ENCODE assay signal across 26 mouse cellular contexts in genomic region chr4:25488479-25489069, GRCm38 (mm10).
"Had no signal": no experiment of that assay in that cellular context is flagged by ENCODE, and none has a peak within 500 bp of the region (broad histone marks: within the 10 kb centered on the region; RNA-seq: fewer than 3 reads in every experiment).

No protein-coding gene starts in this region.

- H3K4me3 ChIP-seq: gastrocnemius, adult 2 months; heart, embryonic 10.5 days; heart, embryonic 12.5 days; hindbrain, embryonic 10.5 days; hindbrain, embryonic 12.5 days; intestine, embryonic 15.5 days; layer of hippocampus, adult 2 months; left cerebral cortex, adult 2 months; limb, embryonic 10.5 days; limb, embryonic 12.5 days had no signal

- H3K4me1 ChIP-seq: heart, embryonic 10.5 days; heart, embryonic 12.5 days; hindbrain, embryonic 10.5 days; hindbrain, embryonic 12.5 days; intestine, embryonic 15.5 days; limb, embryonic 10.5 days; limb, embryonic 12.5 days had no signal

- H3K27ac ChIP-seq: gastrocnemius, adult 2 months; heart, embryonic 10.5 days; hindbrain, embryonic 10.5 days; hindbrain, embryonic 12.5 days; hindbrain, embryonic 14.5 days; intestine, embryonic 15.5 days; layer of hippocampus, adult 2 months; left cerebral cortex, adult 2 months; limb, embryonic 10.5 days; limb, embryonic 12.5 days had no signal

- H3K36me3 ChIP-seq: heart, embryonic 10.5 days; heart, embryonic 12.5 days; hindbrain, embryonic 10.5 days; hindbrain, embryonic 12.5 days; intestine, embryonic 15.5 days; limb, embryonic 10.5 days; limb, embryonic 12.5 days had no signal

- H3K27me3 ChIP-seq: heart, embryonic 12.5 days; hindbrain, embryonic 12.5 days; intestine, embryonic 15.5 days; limb, embryonic 12.5 days had no signal

- H3K9me3 ChIP-seq: heart, embryonic 10.5 days; heart, embryonic 12.5 days; hindbrain, embryonic 10.5 days; hindbrain, embryonic 12.5 days; intestine, embryonic 15.5 days; limb, embryonic 10.5 days; limb, embryonic 12.5 days had no signal

- DNase-seq: gastrocnemius, adult 2 months; gastrocnemius, postnatal 10 days; gastrocnemius, postnatal 25 days; heart, adult 18-20 months; heart, postnatal 10 days; heart, postnatal 4 days; kidney, adult 18-20 months; kidney, adult 8-10 months; kidney, postnatal 10 days; kidney, postnatal 25 days; kidney, postnatal 4 days; liver had no signal

- H3K9ac ChIP-seq: heart, embryonic 12.5 days; hindbrain, embryonic 12.5 days; hindbrain, embryonic 14.5 days; intestine, embryonic 15.5 days; limb, embryonic 12.5 days had no signal

- ATAC-seq: hindbrain, embryonic 16.5 days; inflammation-experienced regulatory T-cells, adult 6 months; intestine, embryonic 15.5 days; intestine, postnatal 0 days had no signal

- H3K4me2 ChIP-seq: heart, embryonic 12.5 days; hindbrain, embryonic 12.5 days; hindbrain, embryonic 14.5 days; intestine, embryonic 15.5 days; limb, embryonic 12.5 days; liver, embryonic 11.5 days had no signal
